7 mouse cellular contexts compared by ENCODE assay signal in the genomic region with DNA sequence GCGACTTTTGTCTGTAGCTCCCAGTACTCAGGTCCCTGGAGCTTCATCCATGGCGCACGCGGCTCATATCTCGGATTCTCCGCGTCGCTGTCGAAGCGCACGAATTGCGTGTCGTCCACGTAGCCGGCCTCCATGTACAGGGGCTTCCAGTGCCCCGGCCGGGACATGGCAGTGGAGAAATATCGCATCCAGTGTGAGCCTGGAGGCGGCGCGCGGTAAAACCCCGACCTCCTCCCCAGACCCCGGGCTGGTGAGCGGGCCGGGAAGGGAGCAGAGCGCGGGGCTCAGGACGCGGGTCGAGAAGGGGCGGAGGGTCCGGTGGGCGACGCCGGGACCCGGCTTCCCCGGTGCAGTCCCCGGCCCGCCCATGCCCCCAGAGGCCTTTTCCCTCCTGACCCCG. TPM values are rescaled to one million over a fixed set of nuclear protein-coding genes. Genes with fewer than 3 reads are reported as not detected.
DNase-seq lines count a peak whose midpoint lies in the region; ATAC-seq lines count a peak whose summit lies in the region.

No protein-coding gene starts in this region.

- H3K27ac ChIP-seq in forebrain, embryonic 14.5 days (ENCODE audit: low read depth, low read length) = no peak overlapping the region
- H3K27ac ChIP-seq in liver, embryonic 13.5 days = no peak overlapping the region

- peak overlapping the region; percentile 38 for H3K4me2 ChIP-seq in forebrain, embryonic 14.5 days (ENCODE audit: low read length)
- H3K4me2 ChIP-seq in liver, embryonic 13.5 days = peak overlapping the region; percentile 62

- no peak overlapping the region for H3K9ac ChIP-seq in forebrain, embryonic 14.5 days (ENCODE audit: low read length)
- H3K9ac ChIP-seq in liver, embryonic 13.5 days = no peak overlapping the region

- H3K4me3 ChIP-seq in forebrain, embryonic 14.5 days (ENCODE audit: low read depth, low read length) = peak overlapping the region; percentile 15
- H3K4me3 ChIP-seq in liver, embryonic 13.5 days (replicated peaks) = peak overlapping the region; percentile 46

- intact Hi-C loops in left cerebral cortex, postnatal 14 days (cut with DNase I) = no loop called here

- H3K9me3 ChIP-seq in forebrain, embryonic 14.5 days (replicated peaks; ENCODE audit: control insufficient read depth, low read length) = no peaks in the 10 kb centered on the region
- no peaks in the 10 kb centered on the region for H3K9me3 ChIP-seq in liver, embryonic 13.5 days (replicated peaks)

- no peak for ATAC-seq in forebrain, embryonic 14.5 days
- no peak for ATAC-seq in liver, embryonic 13.5 days (ENCODE audit: low read depth)

- DNase-seq in thymus, postnatal 14 days = peak; percentile 22
- DNase-seq in thymus, postnatal 0 days (ENCODE audit: low spot score) = no peak
- DNase-seq in forebrain, embryonic 14.5 days (ENCODE audit: low spot score) = no peak
- DNase-seq in liver, embryonic 13.5 days = no peak
- peak; percentile 22 for DNase-seq in splenic B cell, adult 2 months (ENCODE audit: low read depth, low spot score)
- DNase-seq in left cerebral cortex, postnatal 14 days (ENCODE audit: low spot score in 2 of 2) = no peak
- DNase-seq in adrenal gland, postnatal 25 days = no peak

- no peaks in the 10 kb centered on the region for H3K4me1 ChIP-seq in forebrain, embryonic 14.5 days (ENCODE audit: control insufficient read depth, insufficient read depth, low read length)
- H3K4me1 ChIP-seq in liver, embryonic 13.5 days (replicated peaks) = no peaks in the 10 kb centered on the region

- H3K27me3 ChIP-seq in forebrain, embryonic 14.5 days (replicated peaks; ENCODE audit: control insufficient read depth, insufficient read depth, low read length) = peaks cover 34% of the 10 kb centered on the region
- peaks cover 73% of the 10 kb centered on the region for H3K27me3 ChIP-seq in liver, embryonic 13.5 days
- H3K27me3 ChIP-seq in splenic B cell, adult 2 months (ENCODE audit: control insufficient read depth, insufficient read depth, low read length, poor library complexity, severe bottlenecking) = peaks cover 3% of the 10 kb centered on the region; the same call in 1 of the 2 replicates

- WGBS in forebrain, embryonic 14.5 days = under 1% methylated on average over 39 of the region's 41 CpGs
- WGBS in liver, embryonic 13.5 days (ENCODE audit: insufficient replicate concordance) = under 1% methylated on average over 34 of the region's 41 CpGs

- H3K36me3 ChIP-seq in forebrain, embryonic 14.5 days (ENCODE audit: control insufficient read depth, insufficient read depth, low read length) = no peaks in the 10 kb centered on the region
- H3K36me3 ChIP-seq in liver, embryonic 13.5 days = no peaks in the 10 kb centered on the region
- H3K36me3 ChIP-seq in splenic B cell, adult 2 months (ENCODE audit: control insufficient read depth, insufficient read depth, low read length, poor library complexity, severe bottlenecking) = no peaks in the 10 kb centered on the region

RNA-seq across cellular contexts. Expression of a gene that starts 15.8 kb away (rescaled TPM):
- 1.9 and 2.7 TPM in 2 replicates for polyA plus RNA-seq in thymus, postnatal 0 days (2015; fragmentation: Nextera tagmentation; extraction: Ambion mirVana)
- not detected in 2 replicates for polyA plus RNA-seq in forebrain, embryonic 14.5 days (2014; fragmentation: Nextera tagmentation; extraction: Ambion mirVana)
- polyA plus RNA-seq in liver, embryonic 13.5 days (2015; fragmentation: Nextera tagmentation; extraction: Ambion mirVana) = not detected in 2 replicates
- not detected for total RNA-seq in left cerebral cortex, postnatal 14 days (2021)
- total RNA-seq in adrenal gland, postnatal 25 days (2021) = not detected in 2 replicates

RNA-seq across cellular contexts. Expression of a gene that starts 37.5 kb away (rescaled TPM):
- polyA plus RNA-seq in thymus, postnatal 0 days (2015; fragmentation: Nextera tagmentation; extraction: Ambion mirVana) = 13.7 and 15.3 TPM in 2 replicates
- polyA plus RNA-seq in forebrain, embryonic 14.5 days (2014; fragmentation: Nextera tagmentation; extraction: Ambion mirVana) = not detected in 2 replicates
- not detected in 2 replicates for polyA plus RNA-seq in liver, embryonic 13.5 days (2015; fragmentation: Nextera tagmentation; extraction: Ambion mirVana)
- not detected for total RNA-seq in left cerebral cortex, postnatal 14 days (2021)
- not detected in 2 replicates for total RNA-seq in adrenal gland, postnatal 25 days (2021)

RNA-seq across cellular contexts. Expression of a gene that starts 52.0 kb away (rescaled TPM):
- 155 and 159 TPM in 2 replicates for polyA plus RNA-seq in thymus, postnatal 0 days (2015; fragmentation: Nextera tagmentation; extraction: Ambion mirVana)
- polyA plus RNA-seq in forebrain, embryonic 14.5 days (2014; fragmentation: Nextera tagmentation; extraction: Ambion mirVana) = 103 and 128 TPM in 2 replicates
- 60.0 and 75.1 TPM in 2 replicates for polyA plus RNA-seq in liver, embryonic 13.5 days (2015; fragmentation: Nextera tagmentation; extraction: Ambion mirVana)
- total RNA-seq in left cerebral cortex, postnatal 14 days (2021) = 10 to 100 TPM; 43.5 to 51.3 TPM
- 47.2 TPM in 2 replicates for total RNA-seq in adrenal gland, postnatal 25 days (2021)

Comparison
In these comparisons a context has a peak if more than half of its experiments do, and no peak if none do; other contexts are left out.
1. DNase-seq: peak in thymus, postnatal 14 days (single experiment) and splenic B cell, adult 2 months (single experiment); none in thymus, postnatal 0 days (single experiment), forebrain, embryonic 14.5 days (single experiment), liver, embryonic 13.5 days (single experiment), left cerebral cortex, postnatal 14 days (0 of 2) and adrenal gland, postnatal 25 days (single experiment).
2. RNA of a gene that starts 37.5 kb away (polyA plus RNA-seq): 13.7 to 15.3 TPM in thymus, postnatal 0 days; not detected in forebrain, embryonic 14.5 days and not detected in liver, embryonic 13.5 days; every median in the first group is over 10 times any median in the second.